Mouse (Mus musculus) neutrophil, adult 5-6 weeks (primary cell): ENCODE results near the gene Kif5a. TPM values are rescaled to one million over a fixed set of nuclear protein-coding genes. Genes with fewer than 3 reads are reported as not detected.

Experiments
- ATAC-seq: fragments of 151-379, 151-347 bp; 2 replicates; pipeline ENCODE4 v1.8.0; 2017; ENCODE audit warnings: mild to moderate bottlenecking, moderate TSS enrichment; ENCODE audit not compliant: insufficient number of reproducible peaks, poor library complexity, low FRiP score, severe bottlenecking; ENCODE audit errors: extremely low read depth
- total RNA-seq: library from RNA; stranded (forward); fragments of 200-1000 nt; gene quantifications from 2 replicates; pipeline ENCODE4 v1.2.3, GENCODE M21; 2017

Kif5a gene
- total RNA-seq, 1 experiment from 2014 or later: not detected

GRCm38 (mm10) chr10:127185506-127185905, 77.6 kb downstream of the Kif5a start:
- ATAC-seq: no peak

GRCm38 (mm10) chr10:127185101-127185500, 78.0 kb downstream of the Kif5a start:
- no peak for ATAC-seq

GRCm38 (mm10) chr10:127183759-127184158, 79.4 kb downstream of the Kif5a start:
- ATAC-seq: no peak

- ATAC-seq: no peak
Measured at GRCm38 (mm10) chr10:127182624-127183023, 80.5 kb downstream of the Kif5a start.

GRCm38 (mm10) chr10:127181566-127181965, 81.6 kb downstream of the Kif5a start:
- ATAC-seq: no peak

- no peak for ATAC-seq
Measured at GRCm38 (mm10) chr10:127180695-127181047, 82.5 kb downstream of the Kif5a start.

GRCm38 (mm10) chr10:127179871-127180694, 83.1 kb downstream of the Kif5a start, which contains the start of gene Slc26a10:
TSS of gene Slc26a10 (minus strand) at chr10:127180645.
- ATAC-seq: no peak

- ATAC-seq: no peak
Measured at GRCm38 (mm10) chr10:127178286-127179027, 84.7 kb downstream of the Kif5a start.

- peak; percentile 63 for ATAC-seq
Measured at GRCm38 (mm10) chr10:127177719-127178118, 85.4 kb downstream of the Kif5a start.

GRCm38 (mm10) chr10:127177235-127177634, 85.9 kb downstream of the Kif5a start:
- no peak for ATAC-seq

GRCm38 (mm10) chr10:127176756-127177155, 86.4 kb downstream of the Kif5a start:
- no peak for ATAC-seq

- ATAC-seq: no peak
Measured at GRCm38 (mm10) chr10:127176228-127176627, 86.9 kb downstream of the Kif5a start.

Other genes with a start within 250 kb of the Kif5a start
- 8.6 and 12.9 TPM in 2 replicates for gene Tsfm, start 232.5 kb downstream of the Kif5a start, total RNA-seq
- 4.3 and 8.3 TPM in 2 replicates for gene Mettl1, start 221.9 kb downstream of the Kif5a start, total RNA-seq
- gene Eef1akmt3, start 221.8 kb downstream of the Kif5a start, total RNA-seq: 0.23 TPM in 1 of 2 replicates, not detected in the other
- gene Cyp27b1, start 215.1 kb downstream of the Kif5a start, total RNA-seq: not detected in 2 replicates
- gene March9, start 203.2 kb downstream of the Kif5a start, total RNA-seq: 0.98 and 1.9 TPM in 2 replicates
- gene Cdk4, start 199.8 kb downstream of the Kif5a start, total RNA-seq: 25.9 and 31.7 TPM in 2 replicates
- 21.9 and 23.5 TPM in 2 replicates for gene Tspan31, start 193.1 kb downstream of the Kif5a start, total RNA-seq
- gene Agap2, start 188.1 kb downstream of the Kif5a start, total RNA-seq: 54.4 and 60.8 TPM in 2 replicates
- gene Os9, start 142.2 kb downstream of the Kif5a start, total RNA-seq: 157 and 176 TPM in 2 replicates
- 246 and 273 TPM in 2 replicates for gene B4galnt1, start 98.1 kb downstream of the Kif5a start, total RNA-seq
- gene Slc26a10, start 82.7 kb downstream of the Kif5a start, total RNA-seq: 2.5 and 3.0 TPM in 2 replicates
- not detected in 2 replicates for gene Arhgef25, start 73.3 kb downstream of the Kif5a start, total RNA-seq
- 9.0 and 11.5 TPM in 2 replicates for gene Dtx3, start 67.6 kb downstream of the Kif5a start, total RNA-seq
- gene Pip4k2c, start 51.8 kb downstream of the Kif5a start, total RNA-seq: 36.5 and 37.1 TPM in 2 replicates
- 89.5 and 94.5 TPM in 2 replicates for gene Dctn2, start 3.0 kb upstream of the Kif5a start, total RNA-seq
- gene Mbd6, start 25.7 kb upstream of the Kif5a start, total RNA-seq: 19.9 and 27.8 TPM in 2 replicates
- gene Mars, start 48.4 kb upstream of the Kif5a start, total RNA-seq: 57.0 and 63.3 TPM in 2 replicates
- gene Arhgap9, start 58.6 kb upstream of the Kif5a start, total RNA-seq: 146 and 150 TPM in 2 replicates
- not detected in 2 replicates for gene Gli1, start 78.6 kb upstream of the Kif5a start, total RNA-seq
- gene Inhbe, start 91.1 kb upstream of the Kif5a start, total RNA-seq: 0.12 TPM in 1 of 2 replicates, not detected in the other
- not detected in 2 replicates for gene Inhbc, start 107.1 kb upstream of the Kif5a start, total RNA-seq
- gene R3hdm2, start 117.0 kb upstream of the Kif5a start, total RNA-seq: 51.8 and 67.4 TPM in 2 replicates
- gene Stac3, start 238.3 kb upstream of the Kif5a start, total RNA-seq: 6.0 and 9.8 TPM in 2 replicates